Mouse (Mus musculus) midbrain, embryonic 11.5 days (tissue): ENCODE measurements around the gene Tnfrsf25. TPM values are rescaled to one million over a fixed set of nuclear protein-coding genes. Genes with fewer than 3 reads are reported as not detected.
A peak's percentile ranks its signal among the peaks of the same experiment; 100 is the strongest.

Experiments used
- ATAC-seq: fragments of 200-750 bp; cut with Nextera tagmentation; 2 replicates; pipeline ENCODE4 v1.8.0; 2017; ENCODE audit warnings: moderate TSS enrichment, moderate library complexity; ENCODE audit not compliant: low FRiP score
- DNase-seq: peaks from one replicate; pipeline ENCODE4 v3.0.0; 2015; ENCODE audit warnings: low spot score; ENCODE audit errors: missing footprints
- H3K27ac ChIP-seq: fragments of 300-500 bp; sonication (generic); 2 replicates; pipeline ENCODE4 v1.5.1; 2014; ENCODE audit warnings: low read depth, low read length
- H3K27me3 ChIP-seq: fragments of 300-500 bp; sonication (generic); 2 replicates; pipeline ENCODE4 v1.6.1; 2014; ENCODE audit warnings: mild to moderate bottlenecking, low read length, moderate library complexity, mixed read lengths; ENCODE audit not compliant: control insufficient read depth, insufficient read depth
- H3K36me3 ChIP-seq: fragments of 300-500 bp; sonication (generic); 2 replicates; pipeline ENCODE4 v1.6.1; 2014; ENCODE audit warnings: mild to moderate bottlenecking, low read length, moderate library complexity, mixed read lengths; ENCODE audit not compliant: control insufficient read depth, insufficient read depth
- H3K4me1 ChIP-seq: fragments of 300-500 bp; sonication (generic); 2 replicates; pipeline ENCODE4 v1.6.1; 2014; ENCODE audit warnings: low read length; ENCODE audit not compliant: control insufficient read depth, insufficient read depth
- H3K4me2 ChIP-seq: fragments of 300-500 bp; sonication (generic); 2 replicates; pipeline ENCODE4 v1.6.1; 2014; ENCODE audit warnings: mild to moderate bottlenecking, moderate library complexity
- H3K4me3 ChIP-seq: fragments of 300-500 bp; sonication (generic); 2 replicates; pipeline ENCODE4 v1.5.1; 2014; ENCODE audit warnings: low read depth, low read length
- H3K9ac ChIP-seq: fragments of 300-500 bp; sonication (generic); 2 replicates; pipeline ENCODE4 v1.6.1; 2014; ENCODE audit warnings: low read length
- H3K9me3 ChIP-seq: fragments of 300-500 bp; sonication (generic); 2 replicates; pipeline ENCODE4 v1.6.1; 2016; ENCODE audit warnings: low read length; ENCODE audit not compliant: control insufficient read depth
- WGBS: fragments of 180-500 bp; shearing (Covaris S2); extraction: QIAGEN DNeasy Blood & Tissue Kit; methylation state at CpG from one replicate; pipeline ENCODE4 v1.1.7; 2014; 5-methylcytosine and 5-hydroxymethylcytosine counted together
- polyA plus RNA-seq: library from polyadenylated mRNA; unstranded; fragments of >200 nt; fragmentation: Nextera tagmentation; extraction: Ambion mirVana; gene quantifications from 2 replicates; pipeline ENCODE4 v1.2.1, GENCODE M21; 2014

Gene Tnfrsf25
- polyA plus RNA-seq, 1 experiment from 2014 or later: 0.31 TPM

GRCm38 (mm10) chr4:152074548-152074947 lies 41.2 kb upstream of the Tnfrsf25 start:
- peaks cover 7% of the 10 kb centered on the region for H3K4me1 ChIP-seq
- DNase-seq (no peak), ATAC-seq (no peak)
- no peak overlapping the region for H3K27ac ChIP-seq
- H3K4me3 ChIP-seq: no peak overlapping the region
- H3K36me3 ChIP-seq: no peaks in the 10 kb centered on the region
- no peaks in the 10 kb centered on the region for H3K27me3 ChIP-seq
- no peak overlapping the region for H3K4me2 ChIP-seq
- no peaks in the 10 kb centered on the region for H3K9me3 ChIP-seq
- 80% methylated on average over 9 of the region's 9 CpGs for WGBS
- no peak overlapping the region for H3K9ac ChIP-seq

GRCm38 (mm10) chr4:152077191-152077590 lies 38.5 kb upstream of the Tnfrsf25 start:
- Histone ChIP-seq H3K36me3 (no peaks in the 10 kb centered on the region), H3K9ac (no peak overlapping the region), H3K4me1 (peaks cover 5% of the 10 kb centered on the region), H3K9me3 (no peaks in the 10 kb centered on the region), H3K27ac (no peak overlapping the region), H3K27me3 (no peaks in the 10 kb centered on the region), H3K4me3 (no peak overlapping the region), H3K4me2 (no peak overlapping the region)
- 86% methylated on average over 9 of the region's 9 CpGs for WGBS
- ATAC-seq: no peak
- no peak for DNase-seq

DNA sequence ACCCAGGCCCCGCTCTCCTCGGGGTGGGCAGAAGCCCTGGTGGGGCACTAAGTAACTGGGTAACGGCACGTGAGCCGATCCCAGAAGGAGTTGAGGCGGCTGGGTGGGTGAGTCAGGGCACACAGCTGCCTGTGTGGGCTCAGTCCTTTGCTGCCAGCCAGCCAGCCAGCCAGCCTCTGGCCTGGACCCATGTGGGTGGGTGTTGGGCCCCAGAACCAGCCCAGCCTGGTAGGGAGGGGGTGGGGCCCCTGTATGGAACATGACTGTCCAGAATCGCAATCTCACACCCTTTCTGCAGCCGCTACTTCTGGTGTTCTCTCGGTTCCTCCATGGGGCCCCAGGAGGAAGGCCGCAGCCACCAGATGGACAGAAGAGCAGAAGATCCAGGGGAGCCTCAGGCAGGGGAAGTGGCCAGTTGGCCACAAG lies 37.6 kb upstream of the Tnfrsf25 start:
- H3K9ac ChIP-seq: no peak overlapping the region
- H3K4me1 ChIP-seq: no peaks in the 10 kb centered on the region
- H3K36me3 ChIP-seq: no peaks in the 10 kb centered on the region
- DNase-seq (no peak), ATAC-seq (no peak)
- H3K27ac ChIP-seq: no peak overlapping the region
- H3K4me2 ChIP-seq: no peak overlapping the region
- no peaks in the 10 kb centered on the region for H3K27me3 ChIP-seq
- H3K9me3 ChIP-seq: no peaks in the 10 kb centered on the region
- no peak overlapping the region for H3K4me3 ChIP-seq
- 88% methylated on average over 10 of the region's 10 CpGs for WGBS

GRCm38 (mm10) chr4:152079261-152079660 lies 36.5 kb upstream of the Tnfrsf25 start:
- H3K4me3 ChIP-seq: no peak overlapping the region
- H3K27me3 ChIP-seq: no peaks in the 10 kb centered on the region
- no peaks in the 10 kb centered on the region for H3K36me3 ChIP-seq
- ATAC-seq: no peak
- H3K9ac ChIP-seq: no peak overlapping the region
- no peaks in the 10 kb centered on the region for H3K4me1 ChIP-seq
- 92% methylated on average over 3 of the region's 3 CpGs for WGBS
- H3K27ac ChIP-seq: no peak overlapping the region
- no peak for DNase-seq
- no peaks in the 10 kb centered on the region for H3K9me3 ChIP-seq
- H3K4me2 ChIP-seq: no peak overlapping the region

DNA sequence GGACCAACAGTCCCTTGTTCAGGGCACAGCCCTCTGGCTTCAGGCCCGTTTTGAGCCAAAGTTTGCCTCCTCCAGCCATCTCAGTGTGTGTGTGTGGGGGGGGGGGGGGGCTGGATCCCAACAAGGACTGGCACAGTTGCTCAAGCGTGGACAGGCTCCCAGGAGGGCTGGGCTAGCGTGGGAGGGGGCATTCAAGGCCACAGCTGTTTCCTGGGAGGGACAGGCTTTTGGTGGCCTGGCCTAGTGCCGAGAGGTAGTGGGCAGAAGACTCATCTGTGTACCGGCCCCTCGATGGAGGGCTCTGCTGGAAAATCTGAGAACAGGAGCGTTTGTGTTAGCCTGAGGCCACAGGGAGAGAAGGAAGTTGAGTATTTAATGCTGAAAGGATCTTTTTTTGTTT lies 35.8 kb upstream of the Tnfrsf25 start:
- Histone ChIP-seq H3K36me3 (no peaks in the 10 kb centered on the region), H3K9ac (no peak overlapping the region), H3K4me2 (no peak overlapping the region), H3K9me3 (no peaks in the 10 kb centered on the region), H3K4me1 (no peaks in the 10 kb centered on the region), H3K27ac (no peak overlapping the region), H3K4me3 (no peak overlapping the region), H3K27me3 (no peaks in the 10 kb centered on the region)
- 68% methylated on average over 7 of the region's 7 CpGs for WGBS
- ATAC-seq (no peak), DNase-seq (no peak)

DNA sequence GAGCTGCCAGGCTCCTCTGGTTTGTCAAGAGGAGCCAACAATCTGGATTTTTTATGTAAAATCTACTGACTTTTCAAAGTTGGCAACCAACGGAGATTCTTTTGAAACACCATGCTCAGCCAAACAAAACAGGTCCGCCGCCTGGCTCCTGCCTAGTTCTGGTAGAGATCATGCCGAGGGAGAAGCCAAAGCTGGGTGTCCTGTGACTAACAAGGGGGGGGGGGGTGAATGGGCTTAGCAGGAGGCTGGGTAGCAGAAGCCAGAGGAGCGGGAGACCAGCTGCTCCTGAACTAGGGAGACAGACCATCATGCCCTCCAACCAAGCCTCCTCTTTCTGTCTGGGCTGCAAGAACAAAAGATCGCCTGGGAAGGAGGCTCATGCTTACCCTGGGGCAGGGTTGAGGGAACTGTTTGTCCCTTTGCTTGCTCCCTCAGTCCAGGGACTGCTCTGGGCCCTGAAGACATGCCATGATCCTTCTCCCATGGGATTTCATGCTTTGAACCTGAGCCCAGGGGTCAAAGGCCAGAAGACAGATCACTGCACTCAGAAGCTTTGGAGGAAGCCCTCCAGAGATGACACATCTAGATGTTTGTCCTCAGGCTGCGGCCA lies 32.0 kb upstream of the Tnfrsf25 start:
- Histone ChIP-seq H3K27ac (no peak overlapping the region), H3K4me3 (no peak overlapping the region), H3K36me3 (no peaks in the 10 kb centered on the region), H3K27me3 (no peaks in the 10 kb centered on the region; the same call in 1 of the 2 replicates), H3K9ac (no peak overlapping the region), H3K9me3 (no peaks in the 10 kb centered on the region), H3K4me1 (peaks cover 16% of the 10 kb centered on the region), H3K4me2 (no peak overlapping the region)
- no peak for ATAC-seq
- 72% methylated on average over 7 of the region's 7 CpGs for WGBS
- DNase-seq: no peak

- no peak for ATAC-seq
- H3K4me3 ChIP-seq: no peak overlapping the region
- no peaks in the 10 kb centered on the region; the same call in 1 of the 2 replicates for H3K27me3 ChIP-seq
- H3K36me3 ChIP-seq: no peaks in the 10 kb centered on the region
- 87% methylated on average over 7 of the region's 7 CpGs for WGBS
- H3K4me1 ChIP-seq: peaks cover 16% of the 10 kb centered on the region
- DNase-seq: no peak
- no peak overlapping the region for H3K9ac ChIP-seq
- no peak overlapping the region for H3K4me2 ChIP-seq
- H3K27ac ChIP-seq: no peak overlapping the region
- no peaks in the 10 kb centered on the region for H3K9me3 ChIP-seq
Measured at GRCm38 (mm10) chr4:152084616-152085015, 31.1 kb upstream of the Tnfrsf25 start.

DNA sequence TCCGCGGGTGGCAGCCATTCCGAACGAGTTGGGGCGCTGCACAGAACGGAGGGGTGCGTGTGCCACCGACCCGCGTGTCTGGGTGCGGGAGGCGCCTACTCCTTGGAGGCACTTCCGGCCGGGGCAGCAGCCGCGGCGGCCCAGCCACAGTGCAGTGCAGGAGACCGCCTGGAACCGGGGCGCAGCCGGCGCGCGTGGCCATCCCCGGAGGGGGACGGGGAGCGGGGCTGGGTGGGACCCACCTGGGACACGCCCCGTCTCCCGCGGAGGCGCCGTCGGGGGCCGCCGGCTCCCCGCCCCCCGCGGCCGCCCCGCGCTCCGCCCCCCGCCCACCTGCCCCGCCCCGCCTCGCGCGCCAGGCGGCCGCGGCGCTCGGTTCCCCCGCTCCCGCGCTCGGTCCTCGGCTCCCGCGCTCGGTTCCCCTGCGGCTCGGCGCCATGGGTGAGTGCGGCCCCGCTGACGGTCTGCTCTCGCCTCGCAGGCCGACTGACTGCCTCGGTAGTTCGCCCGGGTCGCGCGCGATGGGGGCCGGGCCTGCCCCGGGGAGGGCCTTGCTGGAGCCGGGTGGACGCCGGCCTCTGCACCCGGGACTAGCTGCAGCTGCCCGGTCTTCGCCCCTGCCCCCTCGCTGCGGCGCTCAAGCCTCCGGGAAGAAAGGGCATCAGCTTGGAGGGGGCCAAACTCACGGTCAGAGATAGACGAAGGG lies 29.1 kb upstream of the Tnfrsf25 start:
- peak overlapping the region; percentile 73 for H3K4me3 ChIP-seq
- peak overlapping the region; percentile 85 for H3K9ac ChIP-seq
- peak overlapping the region; percentile 95 for H3K4me2 ChIP-seq
- peak; percentile 96 for DNase-seq
- H3K27me3 ChIP-seq: no peaks in the 10 kb centered on the region; the same call in 1 of the 2 replicates
- under 1% methylated on average over 60 of the region's 92 CpGs for WGBS
- ATAC-seq: peak; percentile 77
- H3K4me1 ChIP-seq: peaks cover 16% of the 10 kb centered on the region
- no peaks in the 10 kb centered on the region for H3K36me3 ChIP-seq
- H3K9me3 ChIP-seq: no peaks in the 10 kb centered on the region
- no peak overlapping the region for H3K27ac ChIP-seq

DNA sequence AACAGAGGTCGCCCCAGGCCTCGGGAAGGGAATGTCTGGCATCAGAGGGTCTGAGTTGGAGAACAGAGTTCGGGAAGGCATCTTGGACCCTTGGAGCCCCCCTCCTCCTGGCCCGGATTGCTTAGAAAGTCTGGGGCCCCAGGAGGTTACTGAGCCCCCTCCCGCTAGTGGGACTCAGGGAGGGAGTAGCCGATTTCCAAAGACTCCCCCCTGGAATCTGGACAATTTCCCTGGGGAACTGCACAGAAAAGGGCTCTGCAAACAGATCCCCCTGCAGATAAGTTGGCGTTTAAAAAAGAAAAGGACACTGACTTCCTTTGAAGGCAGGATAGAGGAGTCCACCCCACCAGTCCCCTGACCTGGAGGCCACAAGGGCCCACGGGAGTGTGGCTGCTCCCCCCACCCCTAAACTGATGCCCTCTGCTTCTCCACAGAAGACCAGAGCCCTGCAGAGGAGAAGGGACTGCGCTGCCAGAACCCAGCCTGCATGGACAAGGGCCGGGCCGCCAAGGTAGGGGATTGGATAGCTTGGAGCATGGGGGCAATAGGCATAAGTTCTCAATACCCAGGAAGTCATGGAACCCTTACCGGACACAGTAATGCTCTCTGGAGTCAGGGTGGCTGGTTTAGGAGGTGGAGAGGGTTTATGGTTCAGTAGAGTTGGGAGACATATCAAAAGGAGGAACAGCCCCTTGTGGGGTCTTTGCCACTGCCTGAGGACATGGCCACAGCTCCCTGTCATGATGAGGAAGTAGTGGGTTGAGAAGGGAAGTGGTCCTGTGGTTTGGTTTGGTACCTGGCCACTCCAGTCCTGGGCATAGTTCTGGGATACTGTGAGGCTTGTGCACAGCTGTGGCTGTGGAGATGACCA lies 28.3 kb upstream of the Tnfrsf25 start:
- H3K27me3 ChIP-seq: no peaks in the 10 kb centered on the region; the same call in 1 of the 2 replicates
- 3% methylated on average over 12 of the region's 12 CpGs for WGBS
- DNase-seq (peak; percentile 93), ATAC-seq (peak; percentile 36)
- H3K4me3 ChIP-seq: peak overlapping the region; percentile 73
- H3K36me3 ChIP-seq: no peaks in the 10 kb centered on the region
- no peak overlapping the region for H3K27ac ChIP-seq
- peak overlapping the region; percentile 85 for H3K9ac ChIP-seq
- H3K9me3 ChIP-seq: no peaks in the 10 kb centered on the region
- peaks cover 16% of the 10 kb centered on the region for H3K4me1 ChIP-seq
- H3K4me2 ChIP-seq: peak overlapping the region; percentile 95
